ENCODE assay signal across 16 mouse cellular contexts in the genomic region with DNA sequence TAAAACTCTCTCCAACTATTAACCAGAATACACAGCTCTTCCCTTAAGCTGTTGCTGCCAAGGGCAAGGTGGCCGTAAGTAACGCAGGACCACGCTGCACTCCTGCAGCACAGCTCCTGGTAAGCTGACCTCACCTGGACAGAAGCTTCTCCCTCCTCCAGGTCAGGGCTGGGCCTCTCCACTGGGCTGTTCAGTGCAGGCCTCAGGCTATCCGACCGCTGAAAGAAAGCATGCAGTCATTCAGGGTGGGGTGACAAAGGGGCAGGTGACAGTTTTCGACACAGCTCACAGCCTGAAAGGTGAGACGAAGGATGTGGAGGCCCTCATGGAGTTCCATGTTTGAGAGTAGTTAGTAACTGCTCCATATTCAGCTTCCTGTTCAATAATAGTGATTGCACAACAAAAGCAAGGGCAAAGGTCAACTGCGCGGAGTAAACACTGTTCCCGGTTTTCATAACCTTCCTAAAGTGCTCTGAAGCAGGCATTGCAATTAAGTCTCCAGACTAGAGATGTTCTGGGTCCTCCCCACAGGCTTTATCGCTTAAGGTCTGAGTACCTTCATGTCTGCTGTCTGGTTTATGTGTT. TPM values are rescaled to one million over a fixed set of nuclear protein-coding genes. Genes with fewer than 3 reads are reported as not detected.
DNase-seq lines count a peak whose midpoint lies in the region; ATAC-seq and TF ChIP-seq lines count a peak whose summit lies in the region.
"Had no signal": no experiment of that assay in that cellular context is flagged by ENCODE, and none has a peak within 500 bp of the region (broad histone marks: within the 10 kb centered on the region; RNA-seq: fewer than 3 reads in every experiment).

No protein-coding gene starts in this region.

- H3K9ac ChIP-seq in lung, embryonic 14.5 days: no peak overlapping the region
- H3K9ac ChIP-seq: hindbrain, embryonic 14.5 days; lung, embryonic 15.5 days had no signal

- intact Hi-C loops in heart, postnatal 36 days (cut with DNase I): no loop called here

- ATAC-seq in lung, embryonic 14.5 days (ENCODE audit: insufficient read depth): 0 out of 2 replicates have a peak, but pooled peaks have one; percentile 28
- ATAC-seq: Patski had no signal

- H3K4me1 ChIP-seq in lung, embryonic 14.5 days (ENCODE audit: insufficient read depth): no peaks in the 10 kb centered on the region
- H3K4me1 ChIP-seq: lung, embryonic 15.5 days; midbrain, embryonic 10.5 days had no signal

- 76% methylated on average over 11 of the region's 11 CpGs for WGBS in lung, embryonic 14.5 days

- no peaks in the 10 kb centered on the region for H3K27me3 ChIP-seq in lung, embryonic 14.5 days (ENCODE audit: insufficient read depth, low read length)
- H3K27me3 ChIP-seq: lung, embryonic 15.5 days; Patski had no signal

- H3K4me3 ChIP-seq in lung, embryonic 14.5 days (ENCODE audit: low read depth, low read length): no peak overlapping the region
- H3K4me3 ChIP-seq: layer of hippocampus, adult 2 months; lung, embryonic 15.5 days; midbrain, embryonic 10.5 days; myocyte had no signal

- H3K27ac ChIP-seq in lung, embryonic 14.5 days (ENCODE audit: low read depth): no peak overlapping the region
- H3K27ac ChIP-seq: hindbrain, embryonic 14.5 days; layer of hippocampus, adult 2 months; lung, embryonic 15.5 days; midbrain, embryonic 10.5 days had no signal

- no peaks in the 10 kb centered on the region for H3K9me3 ChIP-seq in lung, embryonic 14.5 days (ENCODE audit: low read depth, low read length)
- H3K9me3 ChIP-seq: lung, embryonic 15.5 days; midbrain, embryonic 10.5 days had no signal

- DNase-seq in cerebellum, adult 9-10 months: peak; percentile 10
- DNase-seq in cerebellum, adult 8-10 months: no peak
- DNase-seq in testis, postnatal 10 days (ENCODE audit: low spot score): peak; percentile 27
- DNase-seq in testis, postnatal 14 days (ENCODE audit: low spot score): no peak
- DNase-seq in lung, embryonic 14.5 days: no peak
- DNase-seq in thymus, postnatal 4 days: no peak
- no peak for DNase-seq in spleen, adult 12 weeks (ENCODE audit: low spot score)
- DNase-seq in heart, postnatal 36 days: no peak
- DNase-seq: gastrocnemius, postnatal 36 days; thymus, postnatal 36 days had no signal

- H3K36me3 ChIP-seq in lung, embryonic 14.5 days (ENCODE audit: insufficient read depth): peaks cover 81% of the 10 kb centered on the region

- TF ChIP-seq CTCF in lung, embryonic 14.5 days (IDR thresholded peaks at IDR 0.05; ENCODE audit: low read depth): no peak

- H3K4me2 ChIP-seq in lung, embryonic 14.5 days: no peak overlapping the region
- H3K4me2 ChIP-seq: hindbrain, embryonic 14.5 days; lung, embryonic 15.5 days had no signal

RNA-seq across cellular contexts. Expression of a gene that starts 37.9 kb away (rescaled TPM):
- polyA plus RNA-seq in lung, embryonic 14.5 days (2014; fragmentation: Nextera tagmentation; extraction: Ambion mirVana): 53.6 and 54.7 TPM in 2 replicates
- 100 to 1,000 TPM; 124 to 131 TPM for total RNA-seq in heart, postnatal 36 days (2021)

Comparison
In these comparisons a context has a peak if more than half of its experiments do, and no peak if none do; other contexts are left out.
1. DNase-seq: peak in cerebellum, adult 9-10 months (single experiment) and testis, postnatal 10 days (single experiment); none in cerebellum, adult 8-10 months (single experiment), testis, postnatal 14 days (single experiment), lung, embryonic 14.5 days (single experiment), thymus, postnatal 4 days (single experiment), spleen, adult 12 weeks (single experiment) and heart, postnatal 36 days (0 of 2).